Mouse (Mus musculus) embryonic fibroblast, embryonic 13.5 days (primary cell): ENCODE data around the gene Gm5678. TPM values are rescaled to one million over a fixed set of nuclear protein-coding genes. Genes with fewer than 3 reads are reported as not detected.

Source experiments
- H3K27ac ChIP-seq: 2 replicates; pipeline ENCODE4 v1.5.1; 2012; ENCODE audit warnings: low read length, control low read depth, inconsistent platforms; ENCODE audit not compliant: insufficient read depth
- H3K4me1 ChIP-seq: 2 replicates; pipeline ENCODE4 v1.6.1; 2011; ENCODE audit warnings: low read length; ENCODE audit not compliant: control insufficient read depth, insufficient read depth
- H3K4me3 ChIP-seq: 2 replicates; pipeline ENCODE4 v1.5.1; 2011; ENCODE audit warnings: mild to moderate bottlenecking, control low read depth, low read length; ENCODE audit not compliant: insufficient read depth
- CTCF ChIP-seq: IDR thresholded peaks from 2 replicates; pipeline ENCODE4 v1.5.1; 2011; ENCODE audit warnings: mild to moderate bottlenecking, control low read depth, low read length, moderate library complexity, borderline replicate concordance; ENCODE audit not compliant: insufficient read depth
- POLR2A ChIP-seq: IDR thresholded peaks from 2 replicates; pipeline ENCODE4 v1.6.1; 2011; ENCODE audit warnings: low read depth, mild to moderate bottlenecking, control low read depth, low read length, moderate library complexity
- polyA plus RNA-seq: library from polyadenylated mRNA; stranded (reverse); fragments of >200 nt; gene quantifications from 2 replicates; pipeline ENCODE4 v1.2.4, GENCODE M21; 2011; ENCODE audit warnings: low read depth; ENCODE audit not compliant: missing spikeins, insufficient read length

Gene Gm5678
- polyA plus RNA-seq, 1 experiment, result not detected

- Histone ChIP-seq H3K4me3 (no peak overlapping the region), H3K4me1 (no peaks in the 10 kb centered on the region)
- TF ChIP-seq CTCF, result no peak
- no peak for TF ChIP-seq POLR2A
Measured at GRCm38 (mm10) chr16:93592711-93593110, 35.2 kb upstream of the Gm5678 start.

GRCm38 (mm10) chr16:93593406-93593805, 34.5 kb upstream of the Gm5678 start:
- TF ChIP-seq CTCF (no peak), POLR2A (no peak)
- Histone ChIP-seq H3K4me3 (no peak overlapping the region), H3K4me1 (no peaks in the 10 kb centered on the region), H3K27ac (no peak overlapping the region)

More at GRCm38 (mm10) chr16:93592711-93593110, 35.2 kb upstream of the Gm5678 start:
- H3K27ac ChIP-seq, result no peak overlapping the region

GRCm38 (mm10) chr16:93594448-93594847, 33.4 kb upstream of the Gm5678 start:
- Histone ChIP-seq H3K4me3 (no peak overlapping the region), H3K27ac (no peak overlapping the region), H3K4me1 (no peaks in the 10 kb centered on the region)
- TF ChIP-seq CTCF (no peak), POLR2A (no peak)

- Histone ChIP-seq H3K4me3 (no peak overlapping the region), H3K27ac (no peak overlapping the region)
- no peak for TF ChIP-seq POLR2A
- TF ChIP-seq CTCF, result no peak
Measured at GRCm38 (mm10) chr16:93595766-93596165, 32.1 kb upstream of the Gm5678 start.

GRCm38 (mm10) chr16:93596807-93597206, 31.1 kb upstream of the Gm5678 start:
- Histone ChIP-seq H3K4me3 (no peak overlapping the region), H3K4me1 (no peaks in the 10 kb centered on the region), H3K27ac (no peak overlapping the region)
- TF ChIP-seq CTCF, result no peak
- TF ChIP-seq POLR2A, result no peak

More at GRCm38 (mm10) chr16:93595766-93596165, 32.1 kb upstream of the Gm5678 start:
- H3K4me1 ChIP-seq, result no peaks in the 10 kb centered on the region

- Histone ChIP-seq H3K4me1 (no peaks in the 10 kb centered on the region), H3K27ac (no peak overlapping the region), H3K4me3 (no peak overlapping the region)
- no peak for TF ChIP-seq CTCF
Measured at GRCm38 (mm10) chr16:93597551-93597950, 30.3 kb upstream of the Gm5678 start.

GRCm38 (mm10) chr16:93599461-93599860, 28.4 kb upstream of the Gm5678 start:
- Histone ChIP-seq H3K27ac (no peak overlapping the region), H3K4me1 (0 out of 2 replicates have a peak, but pooled peaks cover 3% of the 10 kb centered on the region), H3K4me3 (no peak overlapping the region)
- TF ChIP-seq CTCF (no peak), POLR2A (no peak)

- H3K4me1 ChIP-seq, result 0 out of 2 replicates have a peak, but pooled peaks cover 5% of the 10 kb centered on the region
- peak; percentile 89 for TF ChIP-seq POLR2A
- no peak for TF ChIP-seq CTCF
Measured at GRCm38 (mm10) chr16:93603439-93604212, 24.3 kb upstream of the Gm5678 start, which contains the start of gene Setd4. Setd4 (minus strand) TSS chr16:93604063.

GRCm38 (mm10) chr16:93604481-93604969, 23.4 kb upstream of the Gm5678 start:
- Histone ChIP-seq H3K4me1 (0 out of 2 replicates have a peak, but pooled peaks cover 5% of the 10 kb centered on the region), H3K4me3 (0 out of 2 replicates have a peak overlapping the region, but pooled peaks have one; percentile 37), H3K27ac (peak overlapping the region; percentile 64; the same call in 1 of the 2 replicates)
- TF ChIP-seq CTCF (no peak), POLR2A (no peak)

More at GRCm38 (mm10) chr16:93603439-93604212, 24.3 kb upstream of the Gm5678 start, which contains the start of gene Setd4:
- Histone ChIP-seq H3K27ac (peak within 1 kb of the TSS; percentile 64), H3K4me3 (peak within 1 kb of the TSS; percentile 37)

GRCm38 (mm10) chr16:93605553-93605952, 22.3 kb upstream of the Gm5678 start, which contains the start of gene Cbr1:
Cbr1 (plus strand) TSS chr16:93605853.
- H3K4me3 ChIP-seq, result no peak within 1 kb of the TSS
- H3K4me1 ChIP-seq, result 0 out of 2 replicates have a peak, but pooled peaks cover 5% of the 10 kb centered on the region
- H3K27ac ChIP-seq, result no peak within 1 kb of the TSS
- TF ChIP-seq CTCF (no peak), POLR2A (no peak)
